Mouse (Mus musculus): Measurements from ENCODE around the gene Nubpl. TPM values are rescaled to one million over a fixed set of nuclear protein-coding genes. Genes with fewer than 3 reads are reported as not detected.
A peak's percentile ranks its signal among the peaks of the same experiment; 100 is the strongest.
"Not testable (repeated sequence)": the region's sequence is repeated elsewhere in the genome, so short reads cannot be mapped to it uniquely, and the experiment has no call there.

Gene Nubpl
- polyA plus RNA-seq, 1 experiment from 2014 or later = 9.3 TPM

DNA sequence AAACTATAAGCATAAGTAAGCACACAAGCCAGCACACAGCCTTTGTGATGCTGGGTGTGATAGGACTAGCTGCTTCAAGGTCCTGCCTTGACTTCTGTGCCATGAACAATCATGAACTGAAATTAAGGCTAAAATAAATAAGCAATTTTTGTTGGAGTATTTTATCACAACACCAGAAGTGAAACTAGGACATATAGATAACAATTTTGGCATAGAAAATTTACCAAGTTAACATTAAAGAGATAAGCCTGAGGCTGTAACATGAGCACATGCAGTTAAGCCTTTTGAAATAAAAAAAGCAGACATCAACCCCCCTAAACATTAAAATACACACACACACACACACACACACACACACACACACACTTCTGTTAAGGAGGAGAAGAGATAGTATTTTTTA, 66.9 kb downstream of the Nubpl start:
- H3K27ac ChIP-seq (replicated peaks) = no peak overlapping the region
- no peak for ATAC-seq (replicated peaks)
- no peak overlapping the region for H3K4me3 ChIP-seq

DNA sequence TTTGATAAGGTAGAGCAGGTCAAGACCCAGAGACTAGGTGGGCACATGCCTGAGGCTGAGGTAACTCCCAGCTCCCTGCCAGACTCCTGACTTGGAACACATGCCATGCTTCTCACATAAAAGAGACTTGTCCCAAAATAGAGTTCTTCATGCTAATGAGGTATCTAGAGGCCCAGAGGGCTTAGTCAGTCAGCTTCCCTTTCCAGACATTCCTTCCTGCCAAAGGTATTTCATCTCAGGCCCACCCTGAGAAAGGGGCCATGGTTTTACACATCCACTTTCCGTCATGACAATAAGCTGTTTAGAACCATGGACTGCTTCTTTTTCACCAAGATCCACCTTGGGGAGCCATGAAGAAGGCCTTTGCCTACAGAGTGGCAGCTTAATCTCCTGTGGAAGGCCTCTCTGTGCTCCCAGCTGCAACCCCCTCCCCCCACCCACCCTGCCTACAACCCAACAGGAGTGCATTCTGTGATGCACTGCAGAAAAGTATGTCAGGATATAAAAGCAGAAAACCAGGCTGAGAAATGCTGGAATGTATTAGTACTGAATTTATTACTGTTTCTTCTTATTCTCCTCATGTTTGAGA, 88.8 kb downstream of the Nubpl start:
- Histone ChIP-seq H3K27me3 (no peaks in the 10 kb centered on the region), H3K4me1 (peaks cover 20% of the 10 kb centered on the region), H3K36me3 (no peaks in the 10 kb centered on the region), H3K9me3 (no peaks in the 10 kb centered on the region), H3K4me3 (no peak overlapping the region), H3K9ac (replicated peaks) (no peak overlapping the region), H3K4me2 (replicated peaks) (no peak overlapping the region), H3K27ac (replicated peaks) (peak overlapping the region; percentile 79)
- 15% methylated on average over 1 of the region's 1 CpGs for WGBS
- peak; percentile 73 for ATAC-seq (replicated peaks)

More for the DNA sequence above, 66.9 kb downstream of the Nubpl start:
- no peaks in the 10 kb centered on the region for H3K4me1 ChIP-seq
- no peak overlapping the region for H3K9ac ChIP-seq (replicated peaks)
- H3K27me3 ChIP-seq = no peaks in the 10 kb centered on the region
- no peak overlapping the region for H3K4me2 ChIP-seq (replicated peaks)
- H3K9me3 ChIP-seq = 0 out of 2 replicates have a peak, but pooled peaks cover 5% of the 10 kb centered on the region
- no peaks in the 10 kb centered on the region for H3K36me3 ChIP-seq

DNA sequence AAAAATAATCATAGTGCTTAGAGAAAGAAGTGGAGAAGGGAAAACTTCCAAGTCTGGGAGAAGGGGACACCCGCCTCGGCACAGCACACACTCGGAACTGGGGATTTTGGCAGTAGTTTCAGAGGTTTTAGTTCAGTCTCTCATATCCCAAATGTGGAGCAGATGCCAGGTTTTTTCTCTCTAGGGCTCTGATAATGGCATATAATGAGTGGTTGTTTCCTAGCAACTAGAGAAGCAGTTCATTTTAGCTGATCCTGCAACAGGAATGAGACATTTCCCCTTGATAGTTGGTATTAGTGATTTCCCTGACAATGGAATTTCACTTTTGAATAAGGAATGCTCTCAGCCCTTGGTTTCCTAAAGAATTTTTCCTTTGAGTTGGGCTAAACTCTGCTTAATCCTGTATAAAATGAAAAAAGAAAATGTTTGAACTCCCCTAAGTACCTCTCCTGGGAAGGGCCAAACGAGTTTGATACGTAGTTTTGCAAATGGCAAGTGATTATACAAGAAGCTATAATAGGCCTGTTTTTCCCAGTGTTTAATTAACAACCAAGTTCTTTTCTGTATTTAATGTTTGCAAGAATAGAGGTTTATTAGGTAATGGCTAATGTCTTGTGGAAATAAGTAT, 89.5 kb downstream of the Nubpl start:
- 4% methylated on average over 5 of the region's 5 CpGs for WGBS
- Histone ChIP-seq H3K4me3 (no peak overlapping the region), H3K27ac (replicated peaks) (peak overlapping the region; percentile 57), H3K36me3 (no peaks in the 10 kb centered on the region), H3K9ac (replicated peaks) (no peak overlapping the region), H3K9me3 (no peaks in the 10 kb centered on the region), H3K4me1 (peaks cover 20% of the 10 kb centered on the region), H3K27me3 (no peaks in the 10 kb centered on the region), H3K4me2 (replicated peaks) (no peak overlapping the region)
- ATAC-seq (replicated peaks) = peak; percentile 94

DNA sequence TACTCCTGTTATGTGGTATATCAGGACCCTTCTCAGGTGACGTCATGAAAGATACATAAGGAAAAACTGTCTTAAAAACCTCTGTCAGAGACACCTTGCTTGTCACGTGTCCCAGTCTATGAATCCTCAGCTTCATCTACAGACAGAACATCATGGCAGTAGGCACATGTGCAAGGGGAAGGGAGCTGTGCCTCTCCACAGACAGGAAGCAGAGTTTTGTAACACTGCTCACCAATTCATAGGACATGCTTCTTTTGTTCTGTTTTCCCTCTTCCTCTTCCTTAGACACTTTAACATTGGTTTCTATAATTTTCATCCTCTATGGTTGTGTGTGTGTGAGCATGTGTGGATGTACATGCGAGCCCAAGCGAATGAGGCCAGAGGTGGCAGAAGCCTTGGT, 100.9 kb downstream of the Nubpl start:
- no peaks in the 10 kb centered on the region for H3K4me1 ChIP-seq
- 89% methylated on average over 4 of the region's 4 CpGs for WGBS
- no peak overlapping the region for H3K9ac ChIP-seq (replicated peaks)
- H3K4me3 ChIP-seq = no peak overlapping the region
- no peaks in the 10 kb centered on the region for H3K9me3 ChIP-seq
- ATAC-seq (replicated peaks) = no peak
- H3K27ac ChIP-seq (replicated peaks) = no peak overlapping the region
- H3K27me3 ChIP-seq = no peaks in the 10 kb centered on the region
- no peaks in the 10 kb centered on the region for H3K36me3 ChIP-seq
- H3K4me2 ChIP-seq (replicated peaks) = no peak overlapping the region

DNA sequence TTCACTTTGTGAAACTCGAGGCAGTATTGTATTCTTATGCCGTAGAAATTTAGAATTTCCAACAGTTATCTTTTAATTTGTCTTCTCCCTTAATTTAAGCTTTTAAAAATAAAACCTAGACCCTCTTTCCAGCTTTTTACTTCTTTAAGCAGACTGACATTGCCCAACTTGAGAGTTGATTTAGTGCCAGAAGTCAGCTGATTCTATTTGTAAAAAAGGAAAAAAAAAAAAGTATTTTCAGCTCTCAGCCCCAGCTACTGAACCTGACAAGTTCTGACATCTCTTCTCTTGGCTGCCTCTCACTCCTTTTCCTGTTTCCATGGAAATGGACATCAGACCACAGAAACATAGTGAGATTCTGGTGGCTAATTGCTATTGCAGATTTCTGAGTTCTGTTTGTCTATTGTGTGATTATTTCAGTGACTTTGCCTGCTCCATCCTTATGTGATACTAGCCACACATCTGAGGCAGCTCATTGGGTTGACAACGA, 111.6 kb downstream of the Nubpl start:
- ATAC-seq (replicated peaks) = no peak
- Histone ChIP-seq H3K27me3 (no peaks in the 10 kb centered on the region), H3K4me3 (no peak overlapping the region), H3K9me3 (no peaks in the 10 kb centered on the region), H3K36me3 (no peaks in the 10 kb centered on the region), H3K4me2 (replicated peaks) (no peak overlapping the region), H3K9ac (replicated peaks) (no peak overlapping the region), H3K4me1 (no peaks in the 10 kb centered on the region), H3K27ac (replicated peaks) (no peak overlapping the region)
- 82% methylated on average over 3 of the region's 3 CpGs for WGBS

DNA sequence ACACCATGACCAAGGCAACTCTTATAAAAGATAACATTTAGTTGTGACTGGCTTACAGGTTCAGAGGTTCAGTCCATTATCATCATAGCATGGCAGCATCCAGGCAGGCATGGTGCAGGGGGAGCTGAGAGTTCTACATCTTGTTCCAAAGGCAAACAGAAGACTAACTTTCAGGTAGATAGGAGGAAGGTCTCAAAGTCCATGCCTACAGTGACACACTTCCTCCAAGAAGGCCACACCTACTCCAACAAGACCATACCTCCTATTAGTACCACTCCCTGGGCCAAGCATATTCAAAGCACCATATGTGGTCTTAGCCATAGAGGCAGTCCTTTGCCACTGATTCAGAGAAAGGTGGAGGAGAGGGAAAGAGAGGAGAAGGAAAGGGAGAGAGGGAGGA, 113.6 kb downstream of the Nubpl start:
- Histone ChIP-seq H3K27ac (replicated peaks) (no peak overlapping the region), H3K9me3 (no peaks in the 10 kb centered on the region)
- no peak for ATAC-seq (replicated peaks)

DNA sequence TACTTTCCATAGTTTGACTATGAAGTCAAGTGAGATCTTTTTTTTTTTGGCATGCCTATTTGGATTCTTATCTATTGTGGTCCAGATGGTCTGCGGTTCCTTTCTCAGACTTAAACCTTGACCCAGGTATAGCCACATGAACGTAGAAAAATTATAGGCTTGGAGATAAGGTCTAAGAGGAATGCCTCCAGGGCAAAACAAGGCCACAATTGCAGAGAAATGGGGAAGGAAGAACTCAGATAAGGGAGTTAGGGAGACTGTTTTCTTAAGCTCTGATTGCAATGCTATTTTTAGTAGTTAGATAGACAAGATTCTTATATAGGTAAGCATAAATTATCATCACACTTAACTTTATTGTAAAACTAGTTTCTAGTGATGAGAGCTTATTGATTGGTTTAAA, 117.3 kb downstream of the Nubpl start:
- no peaks in the 10 kb centered on the region for H3K9me3 ChIP-seq
- WGBS = 89% methylated on average over 2 of the region's 2 CpGs
- H3K36me3 ChIP-seq = no peaks in the 10 kb centered on the region
- ATAC-seq (replicated peaks) = no peak
- no peak overlapping the region for H3K9ac ChIP-seq (replicated peaks)
- H3K27ac ChIP-seq (replicated peaks) = no peak overlapping the region
- no peak overlapping the region for H3K4me3 ChIP-seq
- H3K4me2 ChIP-seq (replicated peaks) = no peak overlapping the region
- no peaks in the 10 kb centered on the region for H3K4me1 ChIP-seq
- no peaks in the 10 kb centered on the region for H3K27me3 ChIP-seq

More for the DNA sequence above, 113.6 kb downstream of the Nubpl start:
- Histone ChIP-seq H3K9ac (replicated peaks) (no peak overlapping the region), H3K36me3 (no peaks in the 10 kb centered on the region), H3K27me3 (no peaks in the 10 kb centered on the region), H3K4me2 (replicated peaks) (no peak overlapping the region), H3K4me3 (no peak overlapping the region), H3K4me1 (no peaks in the 10 kb centered on the region)

DNA sequence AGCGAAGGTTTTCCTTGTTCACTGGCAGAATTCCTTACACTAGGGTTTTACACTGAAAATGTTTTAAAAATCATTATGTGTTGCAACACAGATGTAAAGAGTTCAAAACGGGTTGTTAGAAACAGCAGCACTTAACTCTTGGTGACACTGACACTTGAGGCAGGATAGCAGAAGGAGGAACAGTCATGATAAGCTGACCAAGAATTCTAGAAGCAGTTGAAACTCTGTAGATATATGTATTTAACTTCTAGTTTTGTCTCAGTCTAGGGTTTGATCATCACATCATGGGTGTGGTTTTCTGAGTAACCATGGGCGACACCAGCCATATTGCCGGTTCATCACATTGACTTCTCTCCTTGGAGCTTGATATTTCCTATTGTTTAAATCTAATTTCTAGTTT, 127.4 kb downstream of the Nubpl start:
- H3K4me2 ChIP-seq (replicated peaks) = no peak overlapping the region
- no peaks in the 10 kb centered on the region for H3K9me3 ChIP-seq
- 87% methylated on average over 4 of the region's 4 CpGs for WGBS
- H3K4me3 ChIP-seq = no peak overlapping the region
- H3K9ac ChIP-seq (replicated peaks) = no peak overlapping the region
- ATAC-seq (replicated peaks) = no peak
- no peaks in the 10 kb centered on the region for H3K4me1 ChIP-seq
- H3K27me3 ChIP-seq = no peaks in the 10 kb centered on the region
- no peak overlapping the region for H3K27ac ChIP-seq (replicated peaks)
- no peaks in the 10 kb centered on the region for H3K36me3 ChIP-seq

DNA sequence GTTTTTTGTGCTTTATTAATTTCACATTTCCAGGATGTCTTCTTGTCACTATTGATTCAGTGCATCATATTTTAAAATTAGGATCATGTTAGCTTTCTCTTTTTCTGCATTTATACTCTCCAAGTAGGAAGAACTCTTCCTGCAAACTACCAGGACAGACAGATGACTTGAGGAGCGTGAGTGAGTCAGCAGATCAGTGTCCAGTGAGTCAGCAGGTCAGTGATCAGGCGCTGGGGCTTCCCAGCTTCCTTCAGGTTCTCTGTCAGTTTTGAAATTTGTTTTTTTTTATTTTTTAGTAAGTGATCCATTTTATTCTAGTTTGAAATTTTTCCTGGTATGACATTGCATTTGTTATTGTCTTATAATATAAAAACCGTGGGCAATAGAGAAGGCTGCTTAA, 131.2 kb downstream of the Nubpl start:
- Histone ChIP-seq H3K4me1 (no peaks in the 10 kb centered on the region), H3K27ac (replicated peaks) (no peak overlapping the region), H3K36me3 (no peaks in the 10 kb centered on the region), H3K27me3 (no peaks in the 10 kb centered on the region), H3K9me3 (no peaks in the 10 kb centered on the region), H3K4me3 (no peak overlapping the region), H3K9ac (replicated peaks) (no peak overlapping the region), H3K4me2 (replicated peaks) (no peak overlapping the region)
- no peak for ATAC-seq (replicated peaks)
- 90% methylated on average over 3 of the region's 3 CpGs for WGBS

DNA sequence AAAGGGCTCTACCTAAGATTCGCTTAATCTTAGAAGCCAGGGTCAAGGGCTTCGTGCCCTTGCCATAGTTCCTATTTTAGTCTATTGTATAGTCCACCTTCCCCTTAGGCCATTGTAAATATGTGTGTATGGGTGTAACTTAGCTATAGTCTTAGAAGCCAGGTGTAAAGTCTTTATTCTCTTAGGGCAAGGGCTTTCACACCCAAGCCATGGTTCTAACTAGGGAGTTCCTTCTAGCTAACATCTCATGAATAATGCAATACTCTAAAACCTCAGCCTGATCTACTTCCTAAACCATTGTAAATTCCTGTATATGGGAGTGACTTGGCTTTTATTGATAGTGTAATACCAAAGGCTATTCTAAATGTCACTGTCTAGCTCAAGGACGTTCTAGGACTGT, 134.4 kb downstream of the Nubpl start:
- H3K4me3 ChIP-seq; H3K36me3 ChIP-seq; H3K27me3 ChIP-seq; H3K27ac ChIP-seq (replicated peaks); H3K4me1 ChIP-seq; ATAC-seq (replicated peaks); H3K9ac ChIP-seq (replicated peaks); H3K4me2 ChIP-seq (replicated peaks); H3K9me3 ChIP-seq: not testable (repeated sequence)
- WGBS = 76% methylated on average over 3 of the region's 3 CpGs

DNA sequence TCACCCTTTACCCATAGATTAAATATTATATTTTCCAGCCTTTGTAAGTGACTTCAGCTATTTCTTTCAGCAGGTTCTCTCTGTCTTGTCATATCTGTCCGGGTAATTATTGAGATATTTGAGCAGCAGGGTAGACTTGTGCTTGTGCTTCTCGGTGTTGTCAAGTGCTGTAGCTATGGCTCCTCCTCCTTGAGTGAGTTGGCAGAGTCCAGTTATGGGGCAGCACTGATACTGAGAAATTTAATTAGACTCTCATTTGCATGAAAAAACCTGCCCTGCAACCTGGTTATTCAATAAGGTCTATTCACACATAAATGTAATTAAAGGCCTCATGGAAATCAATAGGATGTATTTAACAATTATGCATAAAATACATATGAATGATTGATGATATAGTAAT, 145.2 kb downstream of the Nubpl start:
- 0 out of 2 replicates have a peak, but pooled peaks cover 2% of the 10 kb centered on the region for H3K4me1 ChIP-seq
- 30% methylated on average over 2 of the region's 2 CpGs for WGBS
- 0 out of 2 replicates have a peak, but pooled peaks have one; percentile 51 for ATAC-seq (replicated peaks)
- no peaks in the 10 kb centered on the region for H3K36me3 ChIP-seq
- no peak overlapping the region for H3K27ac ChIP-seq (replicated peaks)
- H3K27me3 ChIP-seq = no peaks in the 10 kb centered on the region
- H3K4me3 ChIP-seq = no peak overlapping the region
- H3K9me3 ChIP-seq = no peaks in the 10 kb centered on the region
- no peak overlapping the region for H3K9ac ChIP-seq (replicated peaks)
- H3K4me2 ChIP-seq (replicated peaks) = no peak overlapping the region

DNA sequence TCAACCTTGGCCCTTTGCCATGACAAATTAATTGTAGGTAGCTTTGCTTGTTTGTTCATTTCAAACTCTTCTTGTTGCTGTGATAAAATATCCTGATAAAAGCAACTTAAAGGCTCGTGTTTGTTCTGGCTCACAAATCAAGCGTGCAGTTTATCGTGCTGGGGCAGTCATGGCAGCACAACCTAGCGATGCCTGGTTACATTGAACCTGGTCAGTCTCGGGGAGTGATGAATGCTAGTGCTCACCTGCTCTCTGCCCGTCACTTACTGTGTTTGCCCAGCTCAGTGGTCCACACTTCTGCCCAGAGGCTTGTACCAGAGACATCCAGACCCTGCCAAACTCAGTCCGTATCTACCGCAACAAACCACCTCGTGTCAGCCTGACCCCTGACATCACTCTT, 149.9 kb downstream of the Nubpl start:
- Histone ChIP-seq H3K27ac (replicated peaks) (no peak overlapping the region), H3K4me2 (replicated peaks) (no peak overlapping the region), H3K36me3 (no peaks in the 10 kb centered on the region), H3K4me1 (0 out of 2 replicates have a peak, but pooled peaks cover 2% of the 10 kb centered on the region), H3K27me3 (no peaks in the 10 kb centered on the region), H3K9ac (replicated peaks) (no peak overlapping the region), H3K4me3 (no peak overlapping the region), H3K9me3 (no peaks in the 10 kb centered on the region)
- ATAC-seq (replicated peaks) = no peak
- WGBS = 93% methylated on average over 9 of the region's 9 CpGs

DNA sequence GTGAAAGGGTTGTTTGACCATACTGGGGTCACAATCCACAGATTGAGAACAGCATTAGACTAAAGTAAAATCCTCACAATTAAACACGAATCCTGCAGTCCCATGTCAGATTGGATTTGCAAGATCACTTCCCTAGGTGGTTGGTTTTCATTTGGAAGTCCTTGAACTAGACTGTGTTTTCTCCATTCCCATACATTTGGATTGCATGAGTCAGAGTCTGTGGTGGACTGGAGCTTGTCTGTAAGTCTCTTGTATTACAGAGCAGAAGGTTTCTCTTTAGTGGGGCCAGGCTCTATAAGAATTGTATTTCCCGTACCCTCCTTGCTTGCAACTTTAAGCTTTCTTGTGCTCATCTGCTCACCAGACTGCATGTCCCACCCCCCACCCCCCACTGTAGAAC, 151.0 kb downstream of the Nubpl start:
- H3K4me3 ChIP-seq = no peak overlapping the region
- no peak overlapping the region for H3K27ac ChIP-seq (replicated peaks)
- no peak for ATAC-seq (replicated peaks)
- no peaks in the 10 kb centered on the region for H3K36me3 ChIP-seq
- no peaks in the 10 kb centered on the region for H3K4me1 ChIP-seq
- H3K9ac ChIP-seq (replicated peaks) = no peak overlapping the region
- H3K27me3 ChIP-seq = no peaks in the 10 kb centered on the region
- 85% methylated on average over 2 of the region's 2 CpGs for WGBS
- H3K9me3 ChIP-seq = no peaks in the 10 kb centered on the region
- no peak overlapping the region for H3K4me2 ChIP-seq (replicated peaks)

Measured in forebrain, embryonic 15.5 days (tissue).